Mouse (Mus musculus) midbrain, embryonic 13.5 days (tissue): Measurements from ENCODE around the gene Trim80. TPM values are rescaled to one million over a fixed set of nuclear protein-coding genes. Genes with fewer than 3 reads are reported as not detected.

Experiments used
- ATAC-seq: fragments of 200-750 bp; cut with Nextera tagmentation; 2 replicates; pipeline ENCODE4 v1.8.0; 2017; ENCODE audit warnings: mild to moderate bottlenecking, moderate TSS enrichment, moderate library complexity
- H3K27ac ChIP-seq: fragments of 300-500 bp; sonication (generic); 2 replicates; pipeline ENCODE4 v1.5.1; 2015; ENCODE audit warnings: inconsistent platforms, mild to moderate bottlenecking, moderate library complexity
- H3K27me3 ChIP-seq: fragments of 300-500 bp; sonication (generic); 2 replicates; pipeline ENCODE4 v1.6.1; 2015; ENCODE audit warnings: mild to moderate bottlenecking, inconsistent platforms
- H3K36me3 ChIP-seq: fragments of 300-500 bp; sonication (generic); 2 replicates; pipeline ENCODE4 v1.6.1; 2015; ENCODE audit warnings: mild to moderate bottlenecking, inconsistent platforms
- H3K4me1 ChIP-seq: fragments of 300-500 bp; sonication (generic); replicated peaks from 2 replicates; pipeline ENCODE4 v1.6.1; 2015; ENCODE audit warnings: inconsistent platforms
- H3K4me2 ChIP-seq: fragments of 300-500 bp; sonication (generic); replicated peaks from 2 replicates; pipeline ENCODE4 v1.6.1; 2015; ENCODE audit warnings: moderate library complexity, mild to moderate bottlenecking, inconsistent platforms
- H3K4me3 ChIP-seq: fragments of 300-500 bp; sonication (generic); replicated peaks from 2 replicates; pipeline ENCODE4 v1.5.1; 2015; ENCODE audit warnings: mild to moderate bottlenecking, inconsistent platforms
- H3K9ac ChIP-seq: fragments of 300-500 bp; sonication (generic); replicated peaks from 2 replicates; pipeline ENCODE4 v1.6.1; 2015; ENCODE audit warnings: mild to moderate bottlenecking, inconsistent platforms
- H3K9me3 ChIP-seq: fragments of 300-500 bp; sonication (generic); 2 replicates; pipeline ENCODE4 v1.6.1; 2016; ENCODE audit warnings: mild to moderate bottlenecking, inconsistent platforms
- WGBS: fragments of 180-500 bp; shearing (Covaris S2); methylation state at CpG from one replicate; pipeline ENCODE4 v1.1.7; 2015; 5-methylcytosine and 5-hydroxymethylcytosine counted together
- polyA plus RNA-seq: library from polyadenylated mRNA; unstranded; fragments of >200 nt; fragmentation: Nextera tagmentation; extraction: Ambion mirVana; gene quantifications from 2 replicates; pipeline ENCODE4 v1.2.1, GENCODE M21; 2015

The Trim80 gene
- polyA plus RNA-seq, 1 experiment from 2014 or later, result not detected

DNA sequence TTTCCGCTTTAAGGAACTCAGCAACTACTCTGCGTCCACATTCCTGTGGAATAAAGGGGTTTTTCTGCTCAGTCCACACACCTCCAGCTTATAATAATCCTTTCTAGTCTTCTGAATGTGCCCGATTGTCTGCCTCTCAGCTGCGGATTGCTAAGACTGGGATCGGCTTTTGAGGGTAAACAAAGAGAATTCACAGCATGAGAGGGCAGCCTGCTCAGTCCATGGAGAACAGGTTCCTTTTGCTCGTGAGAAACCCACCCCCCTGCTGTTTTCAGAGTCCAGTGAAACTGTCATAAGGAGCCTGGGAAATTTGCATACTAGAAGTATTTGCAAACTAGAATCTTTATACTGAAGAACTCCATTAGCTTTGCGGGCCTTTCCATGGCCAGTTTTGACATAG lies 30.8 kb upstream of the Trim80 start:
- Histone ChIP-seq H3K9ac (peak overlapping the region; percentile 51; the same call in 1 of the 2 replicates), H3K27me3 (no peaks in the 10 kb centered on the region), H3K4me2 (peak overlapping the region; percentile 34; the same call in 1 of the 2 replicates), H3K4me3 (no peak overlapping the region), H3K4me1 (peaks cover 81% of the 10 kb centered on the region), H3K27ac (peak overlapping the region; percentile 91), H3K36me3 (peaks cover 36% of the 10 kb centered on the region), H3K9me3 (no peaks in the 10 kb centered on the region)
- peak; percentile 41 for ATAC-seq
- WGBS, result 8% methylated on average over 7 of the region's 7 CpGs

DNA sequence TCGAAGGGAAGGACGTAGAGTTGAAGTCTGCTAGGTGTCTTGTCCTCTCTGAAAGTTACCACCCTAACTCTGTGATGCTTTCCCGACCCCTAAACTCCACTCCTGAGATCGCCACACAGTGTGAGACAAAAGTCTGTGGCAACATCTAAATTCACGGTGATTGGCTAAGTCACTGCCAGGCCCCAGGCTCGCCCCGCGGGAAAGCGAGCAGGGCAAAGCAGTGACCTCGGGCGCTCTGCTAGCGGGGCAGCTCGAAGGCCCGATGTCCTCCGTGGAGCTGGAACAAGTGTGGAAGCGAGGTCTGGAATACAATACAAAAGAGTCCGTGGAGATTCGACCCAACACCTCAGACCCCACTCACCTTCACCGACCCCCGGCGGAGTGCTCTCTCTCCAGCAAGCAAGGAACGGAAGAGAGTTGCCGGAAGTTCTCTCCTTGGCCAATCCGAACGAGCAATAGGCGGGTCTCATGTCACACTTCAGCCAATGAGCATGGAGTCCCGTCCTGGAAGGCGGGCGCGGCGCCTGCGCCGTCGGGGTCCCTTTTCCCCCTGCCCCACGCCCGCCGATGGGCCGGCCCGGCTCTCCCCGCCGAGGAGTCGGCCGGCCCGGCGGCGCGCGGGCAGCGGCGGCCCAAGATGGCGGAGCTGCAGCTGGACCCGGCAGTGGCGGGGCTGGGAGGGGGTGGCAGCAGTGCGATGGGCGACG lies 20.7 kb upstream of the Trim80 start, which contains the start of the genes Atp5h and Kctd2:
TSS of gene Atp5h (minus strand) at position 432 of the 707 bp plus-strand sequence.
TSS of gene Kctd2 (plus strand) at position 598 of the 707 bp plus-strand sequence.
- ATAC-seq, result peak; percentile 97
- H3K9ac ChIP-seq, result peak within 1 kb of the TSS; percentile 95
- H3K36me3 ChIP-seq, result peaks cover 40% of the 10 kb centered on the region
- H3K4me1 ChIP-seq, result peaks cover 36% of the 10 kb centered on the region
- H3K4me3 ChIP-seq, result peak within 1 kb of the TSS; percentile 95
- H3K9me3 ChIP-seq, result no peaks in the 10 kb centered on the region
- peak within 1 kb of the TSS; percentile 97 for H3K4me2 ChIP-seq
- H3K27me3 ChIP-seq, result no peaks in the 10 kb centered on the region
- under 1% methylated on average over 54 of the region's 56 CpGs for WGBS
- H3K27ac ChIP-seq, result peak within 1 kb of the TSS; percentile 88

- ATAC-seq, result peak; percentile 80
- whole genome bisulfite sequencing, result 3% methylated on average over 45 of the region's 45 CpGs
- H3K36me3 ChIP-seq, result peaks cover 41% of the 10 kb centered on the region
Observed at GRCm38 (mm10) chr11:115420336-115421190, 19.8 kb upstream of the Trim80 start.

GRCm38 (mm10) chr11:115421328-115421727 lies 19.0 kb upstream of the Trim80 start:
- 71% methylated on average over 1 of the region's 1 CpGs for WGBS

More at GRCm38 (mm10) chr11:115420336-115421190, 19.8 kb upstream of the Trim80 start:
- Histone ChIP-seq H3K4me1 (peaks cover 36% of the 10 kb centered on the region), H3K9me3 (no peaks in the 10 kb centered on the region), H3K27me3 (no peaks in the 10 kb centered on the region), H3K9ac (peak overlapping the region; percentile 95), H3K4me3 (peak overlapping the region; percentile 95), H3K4me2 (peak overlapping the region; percentile 92), H3K27ac (peak overlapping the region; percentile 88)

GRCm38 (mm10) chr11:115421972-115422371 lies 18.4 kb upstream of the Trim80 start:
- H3K36me3 ChIP-seq, result peaks cover 40% of the 10 kb centered on the region
- no peaks in the 10 kb centered on the region for H3K27me3 ChIP-seq
- H3K4me3 ChIP-seq, result no peak overlapping the region
- 89% methylated on average over 16 of the region's 16 CpGs for WGBS
- H3K27ac ChIP-seq, result no peak overlapping the region
- peaks cover 36% of the 10 kb centered on the region for H3K4me1 ChIP-seq
- no peak overlapping the region for H3K9ac ChIP-seq
- no peak overlapping the region for H3K4me2 ChIP-seq
- no peak for ATAC-seq
- H3K9me3 ChIP-seq, result no peaks in the 10 kb centered on the region

More at GRCm38 (mm10) chr11:115421328-115421727, 19.0 kb upstream of the Trim80 start:
- Histone ChIP-seq H3K9ac (no peak overlapping the region; the same call in 1 of the 2 replicates), H3K36me3 (peaks cover 41% of the 10 kb centered on the region), H3K27ac (no peak overlapping the region), H3K27me3 (no peaks in the 10 kb centered on the region), H3K4me2 (peak overlapping the region; percentile 92), H3K4me1 (peaks cover 36% of the 10 kb centered on the region), H3K4me3 (peak overlapping the region; percentile 95), H3K9me3 (no peaks in the 10 kb centered on the region)
- no peak for ATAC-seq

DNA sequence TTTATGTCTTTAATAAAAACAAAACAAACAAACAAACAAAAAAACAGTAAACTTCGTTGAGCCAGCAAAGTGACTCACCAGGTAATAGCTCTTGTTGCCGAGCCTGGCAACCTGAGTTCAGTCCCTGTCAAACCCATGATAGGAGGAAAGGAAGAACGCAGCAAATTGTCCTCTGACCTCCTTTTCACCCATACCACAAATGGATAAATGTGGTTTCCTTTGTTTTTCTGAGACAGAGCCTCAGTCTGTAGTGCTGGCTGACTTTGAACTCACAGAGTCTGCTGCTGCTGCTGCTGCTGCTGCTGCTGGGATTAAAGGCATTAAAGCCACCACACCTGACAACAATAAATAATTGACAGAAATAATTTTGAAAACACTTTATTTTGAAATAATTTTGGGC lies 17.3 kb upstream of the Trim80 start:
- WGBS, result 89% methylated on average over 3 of the region's 3 CpGs
- no peaks in the 10 kb centered on the region for H3K27me3 ChIP-seq
- ATAC-seq, result no peak
- peaks cover 37% of the 10 kb centered on the region for H3K36me3 ChIP-seq
- H3K4me3 ChIP-seq, result no peak overlapping the region
- peaks cover 44% of the 10 kb centered on the region for H3K4me1 ChIP-seq
- no peaks in the 10 kb centered on the region for H3K9me3 ChIP-seq
- H3K9ac ChIP-seq, result no peak overlapping the region
- no peak overlapping the region for H3K4me2 ChIP-seq
- no peak overlapping the region for H3K27ac ChIP-seq

DNA sequence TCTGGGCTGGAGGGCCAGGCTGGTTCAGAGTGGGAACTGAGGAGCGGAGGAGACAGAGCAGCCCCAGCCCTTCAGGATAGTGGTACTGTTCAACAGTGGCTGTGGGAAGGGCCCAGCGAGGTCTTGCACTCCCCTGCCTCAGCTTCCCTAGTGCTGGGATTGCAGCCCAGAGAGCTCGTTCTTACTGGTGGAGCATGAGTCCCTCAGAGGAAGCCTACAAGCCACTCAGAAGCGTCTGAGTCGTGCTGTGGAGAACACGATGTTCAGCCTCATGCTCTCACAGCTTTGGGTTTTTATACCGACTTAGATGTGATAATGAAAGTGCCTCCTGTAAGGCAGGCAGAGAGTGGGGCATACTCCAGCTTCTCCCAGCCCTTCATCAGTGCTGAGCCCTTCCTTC lies 15.7 kb upstream of the Trim80 start:
- H3K4me3 ChIP-seq, result no peak overlapping the region
- no peaks in the 10 kb centered on the region for H3K27me3 ChIP-seq
- no peak overlapping the region for H3K9ac ChIP-seq
- no peak for ATAC-seq
- peaks cover 49% of the 10 kb centered on the region for H3K36me3 ChIP-seq
- 89% methylated on average over 7 of the region's 7 CpGs for WGBS
- H3K27ac ChIP-seq, result no peak overlapping the region
- H3K4me2 ChIP-seq, result no peak overlapping the region
- no peaks in the 10 kb centered on the region for H3K9me3 ChIP-seq
- peaks cover 32% of the 10 kb centered on the region for H3K4me1 ChIP-seq

DNA sequence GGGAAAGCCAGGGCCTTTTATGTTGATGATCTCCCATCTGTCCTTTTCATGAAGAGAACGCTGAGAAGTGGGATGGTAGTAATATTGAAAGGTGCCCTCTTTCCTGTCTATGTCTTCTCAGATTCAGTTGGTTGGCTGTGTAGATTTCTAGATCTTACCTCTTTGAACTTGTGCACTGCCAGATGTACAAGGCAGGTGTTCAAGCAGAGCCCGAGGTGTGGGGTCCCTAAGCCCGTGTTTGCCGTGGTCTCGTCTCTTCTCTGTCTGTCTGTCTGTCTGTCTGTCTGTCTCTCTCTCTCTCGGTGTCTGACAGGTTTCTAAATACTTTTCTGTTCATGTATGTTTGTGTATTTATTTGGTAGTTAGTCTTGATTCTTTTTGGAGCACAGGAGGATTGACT lies 14.7 kb upstream of the Trim80 start:
- Histone ChIP-seq H3K27ac (no peak overlapping the region), H3K4me3 (no peak overlapping the region), H3K9me3 (no peaks in the 10 kb centered on the region), H3K4me2 (no peak overlapping the region), H3K27me3 (no peaks in the 10 kb centered on the region), H3K36me3 (peaks cover 59% of the 10 kb centered on the region), H3K4me1 (peaks cover 30% of the 10 kb centered on the region), H3K9ac (no peak overlapping the region)
- no peak for ATAC-seq
- 94% methylated on average over 6 of the region's 6 CpGs for WGBS

DNA sequence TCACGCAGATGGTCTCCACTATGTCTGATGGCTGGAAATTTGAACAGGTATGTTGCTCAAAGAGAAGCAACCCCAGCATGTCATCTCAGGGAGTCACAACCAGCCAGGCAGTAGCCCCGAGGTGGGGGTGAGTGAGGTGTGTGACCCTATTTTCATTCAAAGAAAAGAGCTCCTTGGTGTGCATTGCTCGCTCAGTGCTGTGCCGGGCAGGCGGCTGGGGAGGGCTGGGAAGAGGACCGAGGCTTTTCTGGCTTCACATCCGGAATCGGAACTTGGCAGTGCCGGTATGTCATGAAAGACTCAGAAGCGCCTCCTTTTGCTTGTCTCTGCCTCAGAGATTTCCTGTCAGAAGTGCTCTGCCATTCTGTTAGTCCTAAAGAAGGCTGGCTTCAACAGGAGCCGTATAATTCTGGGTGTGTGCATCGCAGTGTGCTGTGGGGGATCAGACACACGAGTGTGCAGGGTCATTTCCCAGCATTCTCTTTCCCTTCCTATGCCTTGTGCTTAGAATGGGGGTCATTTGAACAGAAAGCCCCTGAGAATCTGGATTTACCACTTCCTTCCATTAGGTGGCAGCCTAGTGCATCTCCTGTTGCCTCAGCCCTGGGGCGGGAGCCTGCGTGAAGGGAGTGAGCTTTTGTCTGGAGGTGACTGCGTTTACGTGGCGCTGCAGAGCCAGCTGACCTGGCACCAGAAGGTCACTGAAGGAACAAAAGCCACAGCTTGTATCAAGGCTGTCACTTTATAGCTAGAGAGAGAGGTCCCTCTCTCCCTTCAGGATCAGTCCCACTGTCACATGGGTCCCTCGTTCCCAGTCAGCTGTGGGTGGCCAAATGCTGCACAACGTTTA lies 12.6 kb upstream of the Trim80 start:
- H3K9me3 ChIP-seq, result no peaks in the 10 kb centered on the region
- no peak overlapping the region for H3K4me3 ChIP-seq
- H3K36me3 ChIP-seq, result peaks cover 80% of the 10 kb centered on the region
- peak; percentile 80 for ATAC-seq
- H3K27ac ChIP-seq, result peak overlapping the region; percentile 71
- H3K4me1 ChIP-seq, result peaks cover 12% of the 10 kb centered on the region
- no peaks in the 10 kb centered on the region for H3K27me3 ChIP-seq
- 33% methylated on average over 20 of the region's 20 CpGs for WGBS
- no peak overlapping the region; the same call in 1 of the 2 replicates for H3K9ac ChIP-seq
- peak overlapping the region; percentile 31 for H3K4me2 ChIP-seq

DNA sequence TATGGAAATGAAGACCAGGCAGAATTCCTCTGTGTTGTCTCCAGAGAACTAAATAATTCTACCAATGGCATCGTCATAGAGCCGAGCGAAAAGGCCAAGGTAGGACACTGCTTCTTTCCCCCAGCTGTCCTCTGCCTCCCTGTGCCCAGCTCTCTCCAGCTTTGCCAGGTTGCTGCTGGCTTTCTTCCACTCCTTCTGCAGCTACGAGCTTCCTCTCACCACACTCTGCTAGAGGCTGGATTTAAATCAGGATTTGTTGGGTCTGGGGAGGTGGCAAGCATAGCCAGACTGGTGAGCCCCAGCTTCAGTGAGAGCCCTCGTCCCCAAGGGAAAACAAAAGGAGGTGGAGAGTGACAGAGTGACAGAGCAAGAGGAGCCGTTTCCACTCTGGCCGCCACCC lies 11.0 kb upstream of the Trim80 start:
- H3K27me3 ChIP-seq, result no peaks in the 10 kb centered on the region
- H3K4me3 ChIP-seq, result no peak overlapping the region
- no peak for ATAC-seq
- no peak overlapping the region for H3K9ac ChIP-seq
- 88% methylated on average over 7 of the region's 7 CpGs for WGBS
- H3K4me1 ChIP-seq, result peaks cover 12% of the 10 kb centered on the region
- H3K36me3 ChIP-seq, result peaks cover 81% of the 10 kb centered on the region
- no peaks in the 10 kb centered on the region for H3K9me3 ChIP-seq
- no peak overlapping the region for H3K4me2 ChIP-seq
- H3K27ac ChIP-seq, result no peak overlapping the region

- Histone ChIP-seq H3K27me3 (no peaks in the 10 kb centered on the region), H3K4me3 (no peak overlapping the region), H3K4me1 (peaks cover 15% of the 10 kb centered on the region), H3K9me3 (no peaks in the 10 kb centered on the region), H3K36me3 (peaks cover 68% of the 10 kb centered on the region), H3K27ac (no peak overlapping the region), H3K9ac (no peak overlapping the region), H3K4me2 (no peak overlapping the region)
- WGBS, result 94% methylated on average over 6 of the region's 6 CpGs
- ATAC-seq, result no peak
Observed at GRCm38 (mm10) chr11:115430561-115430960, 9.8 kb upstream of the Trim80 start.
